ENCODE assay signal across 8 mouse cellular contexts in the genomic region with DNA sequence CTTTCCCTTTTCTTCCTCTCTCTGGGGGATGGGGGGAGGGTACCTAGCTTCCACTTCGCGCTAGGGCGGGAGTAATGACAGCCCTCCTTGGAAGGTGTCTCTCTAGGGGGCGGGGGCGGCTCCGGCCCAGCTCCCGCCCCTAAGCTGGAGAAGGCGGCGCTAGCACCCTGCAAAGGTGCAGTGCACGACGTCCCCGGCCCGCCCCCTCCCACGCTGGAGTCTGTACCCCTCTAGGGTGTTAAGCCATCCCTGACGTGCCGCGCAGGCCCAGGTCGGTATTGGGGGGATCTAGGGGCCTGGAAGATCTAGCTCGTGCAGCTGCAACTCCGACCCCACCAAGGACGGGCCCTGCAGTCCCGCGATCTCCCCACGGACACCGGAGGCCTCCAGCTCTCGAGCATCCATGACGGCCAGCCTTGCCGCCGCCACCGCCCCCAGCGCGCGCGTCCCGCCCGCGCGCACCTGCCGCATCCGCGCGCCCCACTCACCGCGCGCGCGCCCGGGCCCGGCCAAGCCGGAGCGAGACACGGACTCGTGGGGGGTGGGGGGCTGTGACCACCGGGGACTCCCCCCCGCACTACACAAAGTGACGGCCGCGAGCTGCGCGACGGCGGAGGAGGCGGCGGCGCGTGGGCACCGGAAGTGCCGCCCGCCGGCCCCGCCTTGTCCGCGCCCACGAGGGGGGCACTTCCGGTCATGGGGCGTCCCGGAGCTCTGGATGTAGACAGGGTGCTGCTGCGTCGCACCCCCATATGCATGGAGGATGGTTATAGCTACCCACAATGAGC. TPM values are rescaled to one million over a fixed set of nuclear protein-coding genes. Genes with fewer than 3 reads are reported as not detected.
DNase-seq lines count a peak whose midpoint lies in the region; ATAC-seq and TF ChIP-seq lines count a peak whose summit lies in the region.

A gene (minus strand): TSS at position 660 of the 788 bp plus-strand sequence.

- no peak for TF ChIP-seq CTCF in heart, postnatal 0 days (IDR thresholded peaks at IDR 0.05; ENCODE audit: low read depth)

- peak; percentile 78 for DNase-seq in forebrain, embryonic 14.5 days (ENCODE audit: low spot score)
- peak; percentile 29 for DNase-seq in heart, postnatal 0 days (ENCODE audit: low spot score)
- peak; percentile 67 to 87 for DNase-seq in kidney, postnatal 36 days
- peak; percentile 58 for DNase-seq in telencephalon, adult 2 months (ENCODE audit: low read depth, low spot score)

- H3K36me3 ChIP-seq in forebrain, embryonic 14.5 days (ENCODE audit: control insufficient read depth, insufficient read depth, low read length): peaks cover 3% of the 10 kb centered on the region
- H3K36me3 ChIP-seq in heart, postnatal 0 days (replicated peaks; ENCODE audit: control insufficient read depth, insufficient read depth, low read length): no peaks in the 10 kb centered on the region
- no peaks in the 10 kb centered on the region for H3K36me3 ChIP-seq in liver, embryonic 16.5 days (ENCODE audit: control insufficient read depth, insufficient read depth)
- H3K36me3 ChIP-seq in neural tube, embryonic 13.5 days: peaks cover 4% of the 10 kb centered on the region

- ATAC-seq in CD4-positive, CD25-positive, alpha-beta regulatory T cell, adult 4 months: peak; percentile 69
- peak; percentile 89 for ATAC-seq in forebrain, embryonic 14.5 days
- peak; percentile 79 for ATAC-seq in heart, postnatal 0 days (ENCODE audit: insufficient read depth, low read depth)
- ATAC-seq in liver, embryonic 16.5 days (ENCODE audit: low read depth): peak; percentile 66
- ATAC-seq in neural tube, embryonic 13.5 days (ENCODE audit: low read depth): peak; percentile 89

- no peak for TF ChIP-seq EP300 in heart, postnatal 0 days (IDR thresholded peaks at IDR 0.05; ENCODE audit: low read depth)

- no peaks in the 10 kb centered on the region for H3K9me3 ChIP-seq in forebrain, embryonic 14.5 days (replicated peaks; ENCODE audit: control insufficient read depth, low read length)
- no peaks in the 10 kb centered on the region for H3K9me3 ChIP-seq in heart, postnatal 0 days (replicated peaks; ENCODE audit: control insufficient read depth, low read length)
- no peaks in the 10 kb centered on the region for H3K9me3 ChIP-seq in liver, embryonic 16.5 days (replicated peaks; ENCODE audit: control insufficient read depth, low read length)
- H3K9me3 ChIP-seq in neural tube, embryonic 13.5 days: no peaks in the 10 kb centered on the region

- H3K27me3 ChIP-seq in forebrain, embryonic 14.5 days (replicated peaks; ENCODE audit: control insufficient read depth, insufficient read depth, low read length): no peaks in the 10 kb centered on the region
- H3K27me3 ChIP-seq in heart, postnatal 0 days (ENCODE audit: control insufficient read depth, insufficient read depth, low read length): no peaks in the 10 kb centered on the region
- H3K27me3 ChIP-seq in liver, embryonic 16.5 days (ENCODE audit: control insufficient read depth, insufficient read depth, low read depth, low read length): peaks cover 3% of the 10 kb centered on the region; the same call in 1 of the 2 replicates
- H3K27me3 ChIP-seq in neural tube, embryonic 13.5 days: no peaks in the 10 kb centered on the region; the same call in 1 of the 2 replicates

- no peaks in the 10 kb centered on the region for H3K4me1 ChIP-seq in brown adipose tissue, adult 24 weeks (ENCODE audit: control insufficient read depth, insufficient read depth, insufficient read length, low read length)
- H3K4me1 ChIP-seq in forebrain, embryonic 14.5 days (ENCODE audit: control insufficient read depth, insufficient read depth, low read length): peaks cover 14% of the 10 kb centered on the region
- peaks cover 15% of the 10 kb centered on the region for H3K4me1 ChIP-seq in heart, postnatal 0 days (ENCODE audit: control insufficient read depth, insufficient read depth)
- no peaks in the 10 kb centered on the region; the same call in none of the 2 replicates for H3K4me1 ChIP-seq in liver, embryonic 16.5 days (ENCODE audit: control insufficient read depth, low read depth, low read length)
- H3K4me1 ChIP-seq in neural tube, embryonic 13.5 days (replicated peaks): peaks cover 48% of the 10 kb centered on the region

- WGBS in forebrain, embryonic 14.5 days: under 1% methylated on average over 69 of the region's 79 CpGs
- under 1% methylated on average over 67 of the region's 79 CpGs for WGBS in heart, postnatal 0 days
- WGBS in liver, embryonic 16.5 days (ENCODE audit: insufficient replicate concordance): 1% methylated on average over 58 of the region's 79 CpGs
- WGBS in neural tube, embryonic 13.5 days: under 1% methylated on average over 73 of the region's 79 CpGs

- peak within 1 kb of the TSS; percentile 84 for H3K4me2 ChIP-seq in forebrain, embryonic 14.5 days (ENCODE audit: low read length)
- H3K4me2 ChIP-seq in heart, postnatal 0 days (ENCODE audit: low read depth, low read length): peak within 1 kb of the TSS; percentile 99
- H3K4me2 ChIP-seq in liver, embryonic 16.5 days (ENCODE audit: low read depth, low read length): peak within 1 kb of the TSS; percentile 80
- H3K4me2 ChIP-seq in neural tube, embryonic 13.5 days: peak within 1 kb of the TSS; percentile 94

- H3K9ac ChIP-seq in forebrain, embryonic 14.5 days (ENCODE audit: low read length): peak within 1 kb of the TSS; percentile 95
- H3K9ac ChIP-seq in heart, postnatal 0 days (replicated peaks; ENCODE audit: low read depth, low read length): peak within 1 kb of the TSS; percentile 90
- peak within 1 kb of the TSS; percentile 72 for H3K9ac ChIP-seq in liver, embryonic 16.5 days (ENCODE audit: low read depth, low read length)
- peak within 1 kb of the TSS; percentile 96 for H3K9ac ChIP-seq in neural tube, embryonic 13.5 days

- H3K4me3 ChIP-seq in brown adipose tissue, adult 24 weeks (ENCODE audit: insufficient read depth, low read depth, low read length): peak within 1 kb of the TSS; percentile 69
- peak within 1 kb of the TSS; percentile 98 for H3K4me3 ChIP-seq in forebrain, embryonic 14.5 days (ENCODE audit: low read depth, low read length)
- H3K4me3 ChIP-seq in heart, postnatal 0 days (ENCODE audit: low read depth, low read length): peak within 1 kb of the TSS; percentile 98
- peak within 1 kb of the TSS; percentile 73 for H3K4me3 ChIP-seq in liver, embryonic 16.5 days (ENCODE audit: low read depth, low read length)
- peak within 1 kb of the TSS; percentile 87 for H3K4me3 ChIP-seq in neural tube, embryonic 13.5 days

- no peak within 1 kb of the TSS for H3K27ac ChIP-seq in brown adipose tissue, adult 24 weeks (replicated peaks; ENCODE audit: low read depth, low read length)
- peak within 1 kb of the TSS; percentile 79 for H3K27ac ChIP-seq in forebrain, embryonic 14.5 days (ENCODE audit: low read depth, low read length)
- peak within 1 kb of the TSS; percentile 53 for H3K27ac ChIP-seq in heart, postnatal 0 days (ENCODE audit: low read depth)
- no peak within 1 kb of the TSS for H3K27ac ChIP-seq in liver, embryonic 16.5 days (ENCODE audit: low read length)
- H3K27ac ChIP-seq in neural tube, embryonic 13.5 days (replicated peaks): peak within 1 kb of the TSS; percentile 86

RNA-seq across cellular contexts. Expression of the gene that starts here (rescaled TPM):
- polyA plus RNA-seq in CD4-positive, CD25-positive, alpha-beta regulatory T cell, adult 4 months (2017; shearing (Covaris generic)): under 1 TPM; 0.19 to 0.35 TPM
- 1.5 and 1.6 TPM in 2 replicates for polyA plus RNA-seq in brown adipose tissue, adult 24 weeks (2012; ENCODE audit: insufficient read depth, insufficient read length, missing spikeins)
- 3.3 and 3.7 TPM in 2 replicates for polyA plus RNA-seq in forebrain, embryonic 14.5 days (2014; fragmentation: Nextera tagmentation; extraction: Ambion mirVana)
- total RNA-seq in heart, postnatal 0 days (2014; rRNA removed; ENCODE audit: low replicate concordance): 7.0 and 8.2 TPM in 2 replicates
- polyA plus RNA-seq in heart, postnatal 0 days (2015; fragmentation: Nextera tagmentation; extraction: Ambion mirVana): 1.2 and 1.3 TPM in 2 replicates
- polyA plus RNA-seq in liver, embryonic 16.5 days (2015; fragmentation: Nextera tagmentation; extraction: Ambion mirVana): 0.12 and 0.26 TPM in 2 replicates
- polyA plus RNA-seq in neural tube, embryonic 13.5 days (2015; fragmentation: Nextera tagmentation; extraction: Ambion mirVana): 10.1 and 10.5 TPM in 2 replicates

Comparison
In these comparisons a context has a peak if more than half of its experiments do, and no peak if none do; other contexts are left out.
1. Peak in ATAC-seq in CD4-positive, CD25-positive, alpha-beta regulatory T cell, adult 4 months; RNA of the gene not detected or under 1 TPM.
2. Peak in ATAC-seq, H3K4me3 ChIP-seq, H3K9ac ChIP-seq and H3K4me2 ChIP-seq in liver, embryonic 16.5 days; RNA of the gene not detected or under 1 TPM.
3. H3K27ac ChIP-seq: peak in forebrain, embryonic 14.5 days (single experiment), heart, postnatal 0 days (single experiment) and neural tube, embryonic 13.5 days (single experiment); none in brown adipose tissue, adult 24 weeks (single experiment) and liver, embryonic 16.5 days (single experiment).
4. Peak in every context shown above with its lines, with median percentiles within 50 percentile points of each other: ATAC-seq, H3K4me3 ChIP-seq, DNase-seq, H3K4me2 ChIP-seq and H3K9ac ChIP-seq.